Mouse (Mus musculus): ENCODE data around the gene Gpr132.

GRCm38 (mm10) chr12:112801864-112802846, 65.9 kb downstream of the Gpr132 start, which contains the start of gene Ahnak2:
- no peak for TF ChIP-seq POLR2A (IDR thresholded peaks at IDR 0.05; ENCODE audit: low read depth, low read length)
- no peak for TF ChIP-seq CTCF (conservative IDR thresholded peaks at IDR 0.05; ENCODE audit: insufficient read depth, insufficient read length, low read depth, low read length)

Data from kidney, adult 2 months (tissue).